Mouse (Mus musculus): ENCODE results near the gene Pisd. TPM values are rescaled to one million over a fixed set of nuclear protein-coding genes. Genes with fewer than 3 reads are reported as not detected.
A peak's percentile ranks its signal among the peaks of the same experiment; 100 is the strongest.
"Not testable (repeated sequence)": the region's sequence is repeated elsewhere in the genome, so short reads cannot be mapped to it uniquely, and the experiment has no call there.

Gene Pisd
- polyA plus RNA-seq (2015; fragmentation: Nextera tagmentation; extraction: Ambion mirVana), result 63.5 and 65.4 TPM in 2 replicates

DNA sequence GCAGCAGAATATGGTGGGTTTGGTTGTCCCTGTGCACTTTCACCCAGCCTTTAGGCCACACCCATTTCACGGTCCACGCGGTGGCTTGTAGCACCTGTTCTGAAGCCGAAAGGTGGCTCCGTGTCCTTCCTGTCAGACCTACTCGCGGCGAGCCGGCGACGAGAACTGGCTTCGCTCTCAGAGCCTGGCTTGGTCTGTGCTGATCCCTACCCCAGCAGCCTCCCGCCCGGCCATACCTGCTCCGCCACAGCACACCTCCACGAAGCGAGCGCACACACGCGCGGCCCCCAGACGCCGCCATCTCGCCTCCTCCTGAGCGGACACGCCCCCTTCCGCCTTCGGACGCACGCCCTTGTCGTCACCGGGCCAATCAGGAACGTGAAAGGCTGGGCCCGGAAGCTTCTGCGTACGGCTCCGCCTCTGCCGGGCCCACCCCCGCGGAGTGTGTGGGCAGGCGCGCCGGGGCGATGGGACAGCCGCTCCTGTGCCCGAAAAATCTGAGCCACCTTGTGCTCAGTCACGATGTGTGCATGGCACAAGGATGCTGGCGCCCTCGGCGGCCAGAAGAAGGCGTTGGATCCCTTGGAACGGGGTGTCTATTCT, at the start of gene Pisd:
Gene Pisd, minus strand, starts transcription at position 334 of the 603 bp plus-strand sequence.
- Histone ChIP-seq H3K36me3 (0 out of 2 replicates have a peak, but pooled peaks cover 11% of the 10 kb centered on the region), H3K4me1 (peaks cover 12% of the 10 kb centered on the region; the same call in 1 of the 2 replicates), H3K4me3 (peak within 1 kb of the TSS; percentile 86), H3K27ac (peak within 1 kb of the TSS; percentile 63), H3K9ac (peak within 1 kb of the TSS; percentile 56), H3K4me2 (peak within 1 kb of the TSS; percentile 85), H3K27me3 (no peaks in the 10 kb centered on the region), H3K9me3 (no peaks in the 10 kb centered on the region)
- ATAC-seq (ENCODE audit: borderline replicate concordance, extremely low read depth, low FRiP score, low TSS enrichment), result peak; percentile 99
- WGBS, result under 1% methylated on average over 52 of the region's 52 CpGs

DNA sequence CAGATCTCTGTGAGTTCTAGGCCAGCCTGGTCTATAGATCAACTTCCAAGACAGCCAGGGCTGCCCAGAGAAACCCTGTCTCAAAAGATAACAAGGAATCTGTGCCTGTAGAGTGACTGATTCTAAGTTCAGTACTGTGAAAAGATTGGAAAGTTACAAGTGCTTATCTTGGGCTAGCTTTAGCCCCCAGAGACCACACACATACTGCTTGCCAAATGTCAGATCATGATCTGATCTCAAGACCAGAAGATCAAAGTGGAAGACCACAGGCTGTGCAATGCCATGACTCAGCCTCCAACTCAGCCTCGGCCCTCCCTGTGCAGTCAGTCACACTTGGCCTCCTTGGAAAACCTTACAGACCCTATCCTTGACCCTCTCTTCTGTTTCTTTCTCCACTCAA, 49.1 kb upstream of the Pisd start:
- Histone ChIP-seq H3K4me2 (no peak overlapping the region), H3K4me1 (no peaks in the 10 kb centered on the region), H3K9me3 (no peaks in the 10 kb centered on the region), H3K36me3 (peaks cover 81% of the 10 kb centered on the region), H3K4me3 (no peak overlapping the region), H3K9ac (no peak overlapping the region), H3K27ac (no peak overlapping the region), H3K27me3 (no peaks in the 10 kb centered on the region)
- no peak for ATAC-seq (ENCODE audit: borderline replicate concordance, extremely low read depth, low FRiP score, low TSS enrichment)
- 70% methylated on average over 1 of the region's 1 CpGs for WGBS

GRCm38 (mm10) chr5:32830054-32830453, 44.6 kb upstream of the Pisd start:
- 84% methylated on average over 2 of the region's 2 CpGs for WGBS
- Histone ChIP-seq H3K9me3 (no peaks in the 10 kb centered on the region), H3K36me3 (peaks cover 82% of the 10 kb centered on the region), H3K27ac (no peak overlapping the region), H3K4me3 (no peak overlapping the region), H3K9ac (no peak overlapping the region), H3K4me1 (no peaks in the 10 kb centered on the region), H3K27me3 (no peaks in the 10 kb centered on the region), H3K4me2 (no peak overlapping the region)
- no peak for ATAC-seq (ENCODE audit: borderline replicate concordance, extremely low read depth, low FRiP score, low TSS enrichment)

DNA sequence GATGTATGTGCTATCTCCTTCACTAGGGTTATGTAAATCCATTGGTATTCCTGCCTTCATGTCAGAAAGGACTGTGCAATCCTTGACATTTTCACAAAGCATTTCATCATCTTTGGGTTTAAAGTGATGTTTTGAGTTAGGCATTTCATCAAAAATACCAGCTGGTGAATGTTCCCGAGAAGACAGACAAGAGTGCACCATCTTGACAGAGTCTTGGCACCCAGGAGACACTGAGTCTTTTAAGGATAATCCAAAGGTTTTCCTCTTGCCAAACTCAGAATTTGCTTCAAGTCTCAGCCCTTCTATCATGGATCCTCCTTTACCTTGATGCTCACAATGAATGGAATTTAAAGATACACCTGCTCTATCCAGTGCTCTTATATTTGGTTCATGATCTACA, 43.3 kb upstream of the Pisd start:
- not testable (repeated sequence) for H3K4me3 ChIP-seq; ATAC-seq (ENCODE audit: borderline replicate concordance, extremely low read depth, low FRiP score, low TSS enrichment); H3K4me1 ChIP-seq; H3K4me2 ChIP-seq; H3K27ac ChIP-seq; H3K27me3 ChIP-seq; H3K9ac ChIP-seq; H3K9me3 ChIP-seq
- H3K36me3 ChIP-seq, result peaks cover 69% of the 10 kb centered on the region
- 81% methylated on average over 1 of the region's 1 CpGs for WGBS

GRCm38 (mm10) chr5:32827009-32827408, 41.6 kb upstream of the Pisd start, which contains the start of gene Gm20671:
Gene Gm20671, minus strand, starts transcription at chr5:32827109.
- Histone ChIP-seq H3K27ac (no peak within 1 kb of the TSS), H3K27me3 (no peaks in the 10 kb centered on the region), H3K36me3 (peaks cover 63% of the 10 kb centered on the region), H3K4me3 (no peak within 1 kb of the TSS), H3K4me1 (no peaks in the 10 kb centered on the region), H3K9me3 (no peaks in the 10 kb centered on the region), H3K4me2 (no peak within 1 kb of the TSS), H3K9ac (no peak within 1 kb of the TSS)
- ATAC-seq (ENCODE audit: borderline replicate concordance, extremely low read depth, low FRiP score, low TSS enrichment), result no peak
- WGBS, result 88% methylated on average over 7 of the region's 7 CpGs

- ATAC-seq (ENCODE audit: borderline replicate concordance, extremely low read depth, low FRiP score, low TSS enrichment), result no peak
- no peaks in the 10 kb centered on the region for H3K27me3 ChIP-seq
Observed at GRCm38 (mm10) chr5:32820471-32820870, 35.0 kb upstream of the Pisd start.

GRCm38 (mm10) chr5:32815396-32815795, 29.9 kb upstream of the Pisd start:
- H3K4me3 ChIP-seq, result no peak overlapping the region
- no peak overlapping the region for H3K27ac ChIP-seq
- no peak overlapping the region for H3K9ac ChIP-seq
- no peak for ATAC-seq (ENCODE audit: borderline replicate concordance, extremely low read depth, low FRiP score, low TSS enrichment)
- H3K9me3 ChIP-seq, result no peaks in the 10 kb centered on the region
- peaks cover 71% of the 10 kb centered on the region for H3K36me3 ChIP-seq
- no peak overlapping the region for H3K4me2 ChIP-seq
- WGBS, result 90% methylated on average over 4 of the region's 4 CpGs
- H3K27me3 ChIP-seq, result no peaks in the 10 kb centered on the region
- no peaks in the 10 kb centered on the region for H3K4me1 ChIP-seq

More at GRCm38 (mm10) chr5:32820471-32820870, 35.0 kb upstream of the Pisd start:
- Histone ChIP-seq H3K4me3 (no peak overlapping the region), H3K4me2 (no peak overlapping the region), H3K4me1 (no peaks in the 10 kb centered on the region), H3K36me3 (peaks cover 65% of the 10 kb centered on the region), H3K27ac (no peak overlapping the region), H3K9me3 (no peaks in the 10 kb centered on the region), H3K9ac (no peak overlapping the region)
- 90% methylated on average over 8 of the region's 8 CpGs for WGBS

DNA sequence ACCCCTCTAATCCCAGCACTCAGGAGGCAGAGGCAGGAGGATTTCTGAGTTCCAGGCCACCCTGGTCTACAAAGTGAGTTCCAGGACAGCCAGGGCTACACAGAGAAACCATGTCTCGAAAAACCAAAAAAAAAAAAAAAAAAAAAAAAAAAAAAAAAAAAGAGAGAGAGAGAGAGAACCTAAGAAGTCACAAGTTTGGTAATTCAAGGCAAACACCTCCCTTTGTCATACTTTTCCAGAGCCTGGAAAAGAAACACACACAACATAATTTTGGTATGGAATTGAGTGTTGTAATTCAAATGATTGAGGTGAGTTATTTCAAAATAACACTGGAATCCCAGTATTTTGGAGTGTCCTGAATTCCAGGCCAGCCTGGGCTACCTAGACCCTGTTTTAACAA, 1.0 kb upstream of the Pisd start:
- not testable (repeated sequence) for H3K9ac ChIP-seq; H3K4me3 ChIP-seq; ATAC-seq (ENCODE audit: borderline replicate concordance, extremely low read depth, low FRiP score, low TSS enrichment); H3K27ac ChIP-seq; H3K9me3 ChIP-seq; H3K27me3 ChIP-seq
- 0 out of 2 replicates have a peak, but pooled peaks cover 21% of the 10 kb centered on the region for H3K36me3 ChIP-seq
- WGBS, result 46% methylated on average over 1 of the region's 1 CpGs
- peaks cover 12% of the 10 kb centered on the region; the same call in 1 of the 2 replicates for H3K4me1 ChIP-seq
- H3K4me2 ChIP-seq, result peak overlapping the region; percentile 85

DNA sequence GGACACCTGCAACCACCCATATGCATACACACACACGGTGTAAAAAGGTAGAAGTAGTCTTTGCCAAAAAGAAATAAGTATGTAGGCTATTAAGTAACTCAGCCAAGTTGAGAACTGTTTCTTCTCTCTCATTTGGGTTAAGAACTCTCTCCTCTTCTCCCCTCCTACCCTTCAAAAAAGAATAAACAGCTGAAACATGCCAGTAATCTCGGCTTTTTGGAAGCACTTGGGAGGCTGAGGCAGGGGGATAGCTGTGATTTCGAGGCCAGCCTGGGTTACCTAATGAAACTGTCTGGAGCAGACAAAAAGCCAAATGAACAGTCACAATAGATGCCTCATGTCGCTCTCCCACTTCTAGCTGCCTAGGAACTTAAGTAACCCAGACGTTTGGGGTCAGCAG, 720 bp downstream of the Pisd start:
- Histone ChIP-seq H3K36me3 (0 out of 2 replicates have a peak, but pooled peaks cover 10% of the 10 kb centered on the region), H3K27ac (no peak overlapping the region)

GRCm38 (mm10) chr5:32781596-32781995, 3.9 kb downstream of the Pisd start:
- Histone ChIP-seq H3K36me3 (no peaks in the 10 kb centered on the region), H3K4me2 (no peak overlapping the region), H3K9ac (no peak overlapping the region), H3K4me1 (peaks cover 12% of the 10 kb centered on the region; the same call in 1 of the 2 replicates), H3K27me3 (no peaks in the 10 kb centered on the region), H3K27ac (no peak overlapping the region), H3K4me3 (no peak overlapping the region), H3K9me3 (no peaks in the 10 kb centered on the region)
- 87% methylated on average over 5 of the region's 5 CpGs for WGBS
- ATAC-seq (ENCODE audit: borderline replicate concordance, extremely low read depth, low FRiP score, low TSS enrichment), result no peak

More for the DNA sequence above, 720 bp downstream of the Pisd start:
- Histone ChIP-seq H3K27me3 (no peaks in the 10 kb centered on the region), H3K4me3 (peak overlapping the region; percentile 86), H3K9ac (peak overlapping the region; percentile 56), H3K9me3 (no peaks in the 10 kb centered on the region), H3K4me1 (peaks cover 12% of the 10 kb centered on the region; the same call in 1 of the 2 replicates), H3K4me2 (peak overlapping the region; percentile 85)
- ATAC-seq (ENCODE audit: borderline replicate concordance, extremely low read depth, low FRiP score, low TSS enrichment), result no peak; the same call in 1 of the 2 replicates
- WGBS, result 15% methylated on average over 5 of the region's 5 CpGs

GRCm38 (mm10) chr5:32778168-32778567, 7.3 kb downstream of the Pisd start:
- H3K9me3 ChIP-seq, result no peaks in the 10 kb centered on the region
- no peak overlapping the region for H3K4me3 ChIP-seq
- H3K36me3 ChIP-seq, result peaks cover 6% of the 10 kb centered on the region; the same call in 1 of the 2 replicates
- no peaks in the 10 kb centered on the region for H3K4me1 ChIP-seq
- H3K9ac ChIP-seq, result no peak overlapping the region
- H3K4me2 ChIP-seq, result no peak overlapping the region
- 82% methylated on average over 3 of the region's 3 CpGs for WGBS
- H3K27me3 ChIP-seq, result no peaks in the 10 kb centered on the region
- no peak for ATAC-seq (ENCODE audit: borderline replicate concordance, extremely low read depth, low FRiP score, low TSS enrichment)
- H3K27ac ChIP-seq, result no peak overlapping the region

DNA sequence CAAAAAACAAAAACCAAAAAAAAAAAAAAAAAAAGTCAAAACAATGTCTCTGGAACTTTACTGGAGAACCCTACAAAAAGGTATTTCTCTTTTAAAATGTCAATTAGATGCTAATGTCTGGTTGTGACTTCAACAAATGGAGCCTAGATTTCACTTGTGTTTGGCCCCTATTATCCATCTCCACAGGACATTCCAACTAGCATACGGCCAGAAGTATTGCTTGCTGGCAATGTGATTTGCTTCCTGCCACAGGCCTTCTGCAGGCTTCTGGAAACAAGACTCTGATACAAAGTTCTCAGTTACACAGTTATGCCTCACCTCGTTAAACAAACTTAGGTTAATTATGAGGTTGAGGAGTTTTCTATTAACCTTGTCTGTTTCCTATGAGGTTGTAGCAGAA, 13.1 kb downstream of the Pisd start:
- H3K4me3 ChIP-seq, result no peak overlapping the region
- H3K9me3 ChIP-seq, result no peaks in the 10 kb centered on the region
- no peak overlapping the region for H3K27ac ChIP-seq
- no peak for ATAC-seq (ENCODE audit: borderline replicate concordance, extremely low read depth, low FRiP score, low TSS enrichment)
- H3K27me3 ChIP-seq, result no peaks in the 10 kb centered on the region
- no peak overlapping the region for H3K4me2 ChIP-seq
- H3K36me3 ChIP-seq, result peaks cover 8% of the 10 kb centered on the region; the same call in 1 of the 2 replicates
- WGBS, result 88% methylated on average over 2 of the region's 2 CpGs
- H3K9ac ChIP-seq, result no peak overlapping the region
- no peaks in the 10 kb centered on the region for H3K4me1 ChIP-seq

Data from lung, embryonic 15.5 days (tissue).